Mouse (Mus musculus) E14TG2a.4 (cell line): ENCODE data around the gene Plcxd1.

Experiments used
- CTCF ChIP-seq: conservative IDR thresholded peaks from 2 replicates; pipeline ENCODE4 v1.5.1; 2014; ENCODE audit warnings: low read length
- NANOG ChIP-seq: IDR thresholded peaks from 2 replicates; pipeline ENCODE4 v1.6.1; 2014; ENCODE audit warnings: borderline replicate concordance, low read length, mixed read lengths
- POU5F1 ChIP-seq: IDR thresholded peaks from 2 replicates; pipeline ENCODE4 v1.6.1; 2014; ENCODE audit warnings: low read length, borderline replicate concordance

GRCm38 (mm10) chr5:110103901-110104615 lies 4.3 kb downstream of the Plcxd1 start:
- no peak for TF ChIP-seq POU5F1
- no peak for TF ChIP-seq CTCF
- no peak for TF ChIP-seq NANOG
